Mouse (Mus musculus): ENCODE measurements around the gene Rinl.

DNA sequence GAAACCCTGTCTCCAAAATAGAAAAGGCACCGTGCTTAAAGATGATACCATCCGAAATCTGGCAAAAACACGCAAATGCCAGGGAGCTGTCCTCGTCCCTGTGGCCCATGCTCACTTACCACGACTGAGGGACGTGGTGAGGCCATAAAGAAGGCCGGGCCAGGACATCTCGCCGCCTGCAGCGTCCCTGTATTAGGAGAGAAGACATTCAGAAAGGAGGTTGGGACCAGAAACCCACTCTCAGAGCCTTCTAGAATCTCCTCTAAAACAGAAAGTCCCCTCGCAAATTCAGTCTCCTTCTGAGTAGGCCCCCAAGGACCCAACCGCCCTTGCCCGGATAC, 47.4 kb upstream of the Rinl start:
- TF ChIP-seq ZC3H11A (IDR thresholded peaks at IDR 0.05; ENCODE audit: borderline replicate concordance, low read depth, low read length) (no peak), ZNF384 (IDR thresholded peaks at IDR 0.05; ENCODE audit: low read depth, low read length) (no peak), HCFC1 (IDR thresholded peaks at IDR 0.05; ENCODE audit: borderline replicate concordance, insufficient read depth, low read length) (no peak), MAFK (IDR thresholded peaks at IDR 0.05; ENCODE audit: insufficient read depth, low read depth, low read length) (no peak)
